Mouse (Mus musculus) megakaryocyte, embryonic 14.5 days (primary cell): ENCODE measurements around the gene Saxo2. TPM values are rescaled to one million over a fixed set of nuclear protein-coding genes. Genes with fewer than 3 reads are reported as not detected.
A peak's percentile ranks its signal among the peaks of the same experiment; 100 is the strongest.

Experiments
- H3K27me3 ChIP-seq: replicated peaks from 2 replicates; pipeline ENCODE3; 2012; ENCODE audit warnings: inconsistent platforms
- H3K36me3 ChIP-seq: replicated peaks from 2 replicates; pipeline ENCODE3; 2012; ENCODE audit warnings: low read length, inconsistent platforms, mixed read lengths
- H3K4me1 ChIP-seq: 2 replicates; pipeline ENCODE4 v1.6.1; 2012; ENCODE audit warnings: inconsistent platforms
- H3K4me3 ChIP-seq: replicated peaks from 2 replicates; pipeline ENCODE3; 2012; ENCODE audit warnings: moderate library complexity, mild to moderate bottlenecking, inconsistent platforms
- H3K9me3 ChIP-seq: 2 replicates; pipeline ENCODE4 v1.6.1; 2012; ENCODE audit warnings: inconsistent platforms
- FLI1 ChIP-seq: IDR thresholded peaks from 2 replicates; pipeline ENCODE4 v1.6.1; 2012; ENCODE audit warnings: low read length, inconsistent platforms, mixed read lengths
- GATA1 ChIP-seq: IDR thresholded peaks from 3 replicates; pipeline ENCODE4 v1.6.1; 2012; ENCODE audit warnings: mixed read lengths, low read length, inconsistent platforms, borderline replicate concordance
- polyA plus RNA-seq: library from polyadenylated mRNA; stranded (reverse); fragments of >175 nt; gene quantifications from 2 replicates; pipeline ENCODE4 v1.2.3, GENCODE M21; 2012; ENCODE audit warnings: low replicate concordance; ENCODE audit not compliant: insufficient read depth

Gene Saxo2
- 1.4 TPM in 1 of 2 replicates, not detected in the other for polyA plus RNA-seq

GRCm38 (mm10) chr7:82648353-82649080, at the start of gene Saxo2, which contains the start of gene Efl1:
TSS of gene Saxo2 (minus strand) at chr7:82648528.
TSS of gene Efl1 (plus strand) at chr7:82648614.
- no peak for TF ChIP-seq GATA1
- TF ChIP-seq FLI1: peak; percentile 69; the same call in 1 of the 2 replicates
- H3K4me1 ChIP-seq: peaks cover 28% of the 10 kb centered on the region
- peaks cover 32% of the 10 kb centered on the region for H3K36me3 ChIP-seq
- peaks cover 2% of the 10 kb centered on the region for H3K27me3 ChIP-seq
- peak within 1 kb of the TSS; percentile 97 for H3K4me3 ChIP-seq
- no peaks in the 10 kb centered on the region for H3K9me3 ChIP-seq

DNA sequence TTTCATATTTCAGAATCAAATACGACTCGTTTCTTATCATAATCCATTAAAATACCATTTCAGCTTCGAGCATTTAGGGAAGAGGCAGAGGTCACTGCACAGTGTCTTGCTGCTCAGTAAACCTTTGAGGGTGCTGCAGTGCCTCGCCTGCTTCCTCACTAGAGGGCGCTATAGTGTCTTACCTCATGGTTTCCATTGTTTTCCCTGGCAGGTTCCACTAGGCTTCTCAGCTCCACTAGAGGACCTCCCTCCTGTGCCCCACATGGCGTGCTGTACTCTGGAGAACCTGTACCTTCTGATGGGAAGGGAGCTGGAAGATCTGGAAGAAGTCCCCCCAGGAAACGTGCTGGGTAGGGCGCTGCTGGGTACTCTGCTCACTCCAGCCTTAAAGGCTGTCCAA, 49.3 kb upstream of the Saxo2 start:
- peaks cover 95% of the 10 kb centered on the region for H3K36me3 ChIP-seq

GRCm38 (mm10) chr7:82691021-82691738, 42.9 kb upstream of the Saxo2 start:
- Histone ChIP-seq H3K36me3 (peaks cover 82% of the 10 kb centered on the region), H3K27me3 (no peaks in the 10 kb centered on the region), H3K9me3 (no peaks in the 10 kb centered on the region), H3K4me1 (peaks cover 68% of the 10 kb centered on the region), H3K4me3 (peak overlapping the region; percentile 81)
- no peak for TF ChIP-seq GATA1
- TF ChIP-seq FLI1: no peak

More for the DNA sequence above, 49.3 kb upstream of the Saxo2 start:
- Histone ChIP-seq H3K4me1 (peaks cover 33% of the 10 kb centered on the region), H3K9me3 (no peaks in the 10 kb centered on the region), H3K27me3 (no peaks in the 10 kb centered on the region), H3K4me3 (no peak overlapping the region)
- no peak for TF ChIP-seq FLI1
- TF ChIP-seq GATA1: no peak

DNA sequence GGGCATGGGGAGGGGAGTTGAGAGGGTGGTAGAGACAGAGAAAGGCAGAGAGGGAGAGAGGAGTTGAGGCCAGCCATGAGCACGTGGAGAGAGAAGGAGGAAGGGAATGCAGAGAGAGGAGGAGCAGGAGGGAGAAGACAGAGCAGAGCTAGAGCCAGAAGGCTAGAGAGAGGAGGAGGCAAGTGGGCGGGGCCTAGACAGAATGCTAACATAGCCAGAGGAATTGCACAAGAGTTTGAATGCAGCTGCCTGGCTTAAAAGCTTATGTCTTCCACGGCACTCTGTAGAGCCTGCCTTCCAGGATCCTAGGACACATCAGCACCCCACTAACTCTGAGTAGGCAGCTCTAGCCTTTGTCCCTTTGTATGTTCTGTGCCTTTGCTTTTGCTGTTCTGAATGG, 40.4 kb upstream of the Saxo2 start:
- peaks cover 62% of the 10 kb centered on the region for H3K4me1 ChIP-seq
- H3K36me3 ChIP-seq: peaks cover 80% of the 10 kb centered on the region
- no peaks in the 10 kb centered on the region for H3K9me3 ChIP-seq
- no peak for TF ChIP-seq FLI1
- no peak for TF ChIP-seq GATA1
- no peaks in the 10 kb centered on the region for H3K27me3 ChIP-seq
- H3K4me3 ChIP-seq: peak overlapping the region; percentile 70

GRCm38 (mm10) chr7:82679901-82680300, 31.6 kb upstream of the Saxo2 start:
- H3K27me3 ChIP-seq: no peaks in the 10 kb centered on the region
- peaks cover 82% of the 10 kb centered on the region for H3K36me3 ChIP-seq
- H3K9me3 ChIP-seq: no peaks in the 10 kb centered on the region
- H3K4me1 ChIP-seq: peaks cover 24% of the 10 kb centered on the region
- TF ChIP-seq FLI1 (no peak), GATA1 (no peak)
- H3K4me3 ChIP-seq: no peak overlapping the region

DNA sequence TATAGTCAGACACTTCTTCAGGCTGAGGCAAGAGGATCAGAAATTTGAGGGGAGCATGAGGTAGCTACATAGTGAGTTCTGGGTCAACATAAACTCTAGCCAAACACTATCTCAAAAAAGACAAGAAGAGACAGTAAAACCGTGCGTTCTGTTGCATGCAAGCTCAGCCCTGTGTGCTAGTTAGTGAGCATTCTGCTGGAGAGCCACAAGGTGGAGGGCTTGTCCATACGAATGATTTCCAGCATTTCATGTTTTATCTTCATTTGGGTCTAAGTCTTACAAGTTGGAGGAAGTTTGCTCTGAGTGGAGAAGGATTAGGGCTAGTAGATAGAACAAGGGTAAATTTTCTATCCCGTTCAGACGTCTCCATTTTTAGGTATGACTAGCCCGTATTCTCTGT, 28.5 kb upstream of the Saxo2 start:
- no peaks in the 10 kb centered on the region for H3K9me3 ChIP-seq
- TF ChIP-seq GATA1 (no peak), FLI1 (no peak)
- H3K4me1 ChIP-seq: peaks cover 21% of the 10 kb centered on the region
- H3K4me3 ChIP-seq: no peak overlapping the region
- H3K27me3 ChIP-seq: no peaks in the 10 kb centered on the region
- H3K36me3 ChIP-seq: peaks cover 84% of the 10 kb centered on the region

DNA sequence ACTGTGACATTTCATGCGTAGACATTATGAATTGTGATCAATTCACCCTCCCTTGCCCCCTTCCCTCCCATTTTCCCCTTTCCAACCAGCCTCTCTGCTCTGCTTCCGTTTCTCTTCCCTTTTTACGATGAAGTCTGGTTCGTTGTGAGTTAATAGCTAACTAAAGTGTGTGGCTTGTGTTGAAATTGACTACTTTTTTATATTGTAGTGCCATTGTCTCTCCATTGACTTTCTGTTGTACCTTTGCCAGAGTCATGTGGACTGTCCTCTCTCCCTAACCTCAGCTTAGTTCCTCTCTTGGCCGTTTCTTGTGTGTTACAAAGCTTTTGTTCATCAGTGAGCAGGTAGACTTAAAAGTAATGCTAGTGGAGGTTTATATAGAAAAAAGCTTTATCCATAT, 27.7 kb upstream of the Saxo2 start:
- H3K4me1 ChIP-seq: peaks cover 21% of the 10 kb centered on the region
- no peak for TF ChIP-seq GATA1
- TF ChIP-seq FLI1: no peak
- H3K9me3 ChIP-seq: no peaks in the 10 kb centered on the region
- peaks cover 85% of the 10 kb centered on the region for H3K36me3 ChIP-seq
- no peak overlapping the region for H3K4me3 ChIP-seq
- H3K27me3 ChIP-seq: no peaks in the 10 kb centered on the region

DNA sequence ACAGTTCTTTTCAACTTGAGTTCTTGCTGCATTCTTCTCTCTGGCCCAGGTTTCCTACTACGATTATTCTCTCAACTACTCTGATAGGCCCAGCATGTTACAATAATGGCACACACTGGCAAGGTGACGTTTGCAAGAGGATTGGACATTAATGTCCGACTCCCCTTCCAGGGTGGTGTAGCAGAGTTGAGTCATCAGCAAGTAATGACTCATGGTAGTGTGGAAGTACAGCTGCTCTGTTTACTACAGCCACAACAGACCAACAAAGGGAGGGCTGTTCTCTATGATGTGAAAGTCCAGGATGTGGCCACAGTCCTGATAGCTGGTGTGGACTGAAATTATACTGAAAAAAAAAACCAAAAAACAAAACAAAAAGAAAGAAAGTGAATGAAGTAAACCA, 16.3 kb upstream of the Saxo2 start:
- H3K27me3 ChIP-seq: no peaks in the 10 kb centered on the region
- peaks cover 33% of the 10 kb centered on the region for H3K4me1 ChIP-seq
- peak overlapping the region; percentile 56 for H3K4me3 ChIP-seq
- peaks cover 7% of the 10 kb centered on the region for H3K9me3 ChIP-seq
- no peak for TF ChIP-seq GATA1
- TF ChIP-seq FLI1: no peak
- peaks cover 91% of the 10 kb centered on the region for H3K36me3 ChIP-seq

DNA sequence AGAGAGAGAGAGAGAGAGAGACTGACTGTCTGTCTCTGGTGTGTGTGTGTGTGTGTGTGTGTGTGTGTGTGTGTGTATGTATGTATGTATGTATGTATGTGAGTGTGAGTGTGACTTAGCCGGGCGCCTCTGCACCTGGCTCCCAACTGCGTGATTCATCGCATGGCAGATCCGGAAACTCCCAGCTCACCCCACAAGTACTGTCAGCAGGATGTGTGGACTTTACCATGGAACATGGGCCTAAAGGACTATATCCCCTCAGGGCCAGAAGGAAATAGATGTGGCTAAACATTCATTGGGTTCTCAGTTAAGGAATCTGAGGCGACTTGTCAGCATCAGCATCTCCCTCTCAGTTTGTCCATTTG, 735 bp upstream of the Saxo2 start:
- TF ChIP-seq FLI1 (no peak), GATA1 (no peak)
- Histone ChIP-seq H3K4me1 (peaks cover 28% of the 10 kb centered on the region), H3K36me3 (peaks cover 35% of the 10 kb centered on the region), H3K27me3 (peaks cover 2% of the 10 kb centered on the region), H3K9me3 (no peaks in the 10 kb centered on the region), H3K4me3 (peak overlapping the region; percentile 97)

DNA sequence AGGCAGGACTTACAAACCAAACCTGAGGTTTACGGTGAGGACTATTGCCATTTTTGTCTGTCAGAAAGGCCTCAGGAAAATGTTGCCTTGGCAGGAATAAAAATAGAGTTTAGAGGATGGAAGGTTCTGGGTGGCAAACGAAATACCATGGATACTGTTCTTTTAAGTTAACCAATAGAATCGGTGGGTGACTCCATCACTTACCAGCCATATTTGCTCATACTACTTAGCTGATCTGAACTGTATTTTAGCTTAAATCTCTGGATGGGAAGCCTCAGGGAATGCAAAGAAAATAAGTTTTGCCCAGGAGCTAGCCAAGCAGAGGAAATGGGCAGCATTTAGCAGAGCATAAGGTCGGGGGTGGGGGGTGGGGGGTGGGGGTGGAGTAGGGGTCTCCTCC, 419 bp downstream of the Saxo2 start:
- Histone ChIP-seq H3K4me1 (peaks cover 28% of the 10 kb centered on the region), H3K27me3 (peaks cover 2% of the 10 kb centered on the region), H3K36me3 (peaks cover 27% of the 10 kb centered on the region), H3K9me3 (no peaks in the 10 kb centered on the region), H3K4me3 (peak overlapping the region; percentile 97)
- TF ChIP-seq FLI1 (no peak), GATA1 (no peak)
